ENCODE assay signal across 8 mouse cellular contexts in genomic region chr8:45763690-45764342, GRCm38 (mm10).
DNase-seq lines count a peak whose midpoint lies in the region; ATAC-seq and TF ChIP-seq lines count a peak whose summit lies in the region.

No protein-coding gene starts in this region.

- H3K4me2 ChIP-seq in lung, embryonic 16.5 days (ENCODE audit: low read depth, low read length): no peak overlapping the region

- TF ChIP-seq POLR2A in brain, embryonic 14.5 days (IDR thresholded peaks at IDR 0.05; ENCODE audit: borderline replicate concordance, extremely low read depth, insufficient read depth, insufficient read length, poor library complexity, severe bottlenecking): no peak
- no peak for TF ChIP-seq POLR2A in thymus, adult 2 months (IDR thresholded peaks at IDR 0.05; ENCODE audit: control insufficient read depth, extremely low read depth, insufficient read depth, low read length, poor library complexity)

- no peaks in the 10 kb centered on the region for H3K4me1 ChIP-seq in megakaryocyte, embryonic 14.5 days
- H3K4me1 ChIP-seq in lung, embryonic 16.5 days (replicated peaks; ENCODE audit: control insufficient read depth, insufficient read depth, low read length): peaks cover 9% of the 10 kb centered on the region; the same call in 1 of the 2 replicates
- no peaks in the 10 kb centered on the region for H3K4me1 ChIP-seq in thymus, adult 2 months (replicated peaks; ENCODE audit: control insufficient read depth, insufficient read depth, low read length)

- no peaks in the 10 kb centered on the region for H3K27me3 ChIP-seq in megakaryocyte, embryonic 14.5 days (replicated peaks)
- H3K27me3 ChIP-seq in lung, embryonic 16.5 days (ENCODE audit: control insufficient read depth, insufficient read depth, low read depth, low read length): no peaks in the 10 kb centered on the region
- H3K27me3 ChIP-seq in thymus, adult 2 months (ENCODE audit: control insufficient read depth, insufficient read depth, low read length): no peaks in the 10 kb centered on the region

- peaks cover 6% of the 10 kb centered on the region; the same call in 1 of the 2 replicates for H3K9me3 ChIP-seq in megakaryocyte, embryonic 14.5 days
- no peaks in the 10 kb centered on the region for H3K9me3 ChIP-seq in lung, embryonic 16.5 days (ENCODE audit: control insufficient read depth, low read length)

- ATAC-seq in megakaryocyte, adult 5-6 weeks (ENCODE audit: poor library complexity, severe bottlenecking): no peak
- ATAC-seq in lung, embryonic 16.5 days (ENCODE audit: low read depth): peak; percentile 36
- no peak for ATAC-seq in erythroid progenitor cell, adult 5-6 weeks (replicated peaks; ENCODE audit: low FRiP score, poor library complexity, severe bottlenecking)

- no peak for TF ChIP-seq CTCF in brain, embryonic 14.5 days (IDR thresholded peaks at IDR 0.05; ENCODE audit: borderline replicate concordance, extremely low read depth, insufficient read depth, insufficient read length)
- no peak for TF ChIP-seq CTCF in thymus, adult 2 months (IDR thresholded peaks at IDR 0.05; ENCODE audit: borderline replicate concordance, control insufficient read depth, extremely low read depth, insufficient read depth, low read length, poor library complexity)

- H3K27ac ChIP-seq in lung, embryonic 16.5 days (ENCODE audit: low read length): no peak overlapping the region
- no peak overlapping the region for H3K27ac ChIP-seq in thymus, adult 2 months (ENCODE audit: control insufficient read depth, insufficient read depth, low read length)

- H3K36me3 ChIP-seq in megakaryocyte, embryonic 14.5 days (replicated peaks; ENCODE audit: low read length): no peaks in the 10 kb centered on the region
- H3K36me3 ChIP-seq in lung, embryonic 16.5 days (ENCODE audit: control insufficient read depth, insufficient read depth, low read length): no peaks in the 10 kb centered on the region
- H3K36me3 ChIP-seq in thymus, adult 2 months (ENCODE audit: control insufficient read depth, insufficient read depth, low read length): no peaks in the 10 kb centered on the region

- H3K9ac ChIP-seq in lung, embryonic 16.5 days (ENCODE audit: low read length): no peak overlapping the region

- peak; percentile 73 for DNase-seq in brain, embryonic 14.5 days (ENCODE audit: low read depth)
- DNase-seq in heart, adult 8-10 months (ENCODE audit: low spot score): peak; percentile 28
- DNase-seq in thymus, adult 2 months: no peak
- no peak for DNase-seq in left cerebral cortex, adult 9 months (ENCODE audit: low spot score in 2 of 2)

- 37% methylated on average over 11 of the region's 11 CpGs for WGBS in lung, embryonic 16.5 days
- 6% methylated on average over 11 of the region's 11 CpGs for WGBS in thymus, adult 2 months

- peak overlapping the region; percentile 50 for H3K4me3 ChIP-seq in megakaryocyte, embryonic 14.5 days (replicated peaks)
- H3K4me3 ChIP-seq in lung, embryonic 16.5 days (ENCODE audit: low read length): no peak overlapping the region
- no peak overlapping the region for H3K4me3 ChIP-seq in thymus, adult 2 months (ENCODE audit: control insufficient read depth, insufficient read depth, low read length)

Comparison
In these comparisons a context has a peak if more than half of its experiments do, and no peak if none do; other contexts are left out.
1. DNase-seq: peak in brain, embryonic 14.5 days (single experiment) and heart, adult 8-10 months (single experiment); none in thymus, adult 2 months (single experiment) and left cerebral cortex, adult 9 months (0 of 2).